Mouse (Mus musculus): Measurements from ENCODE around the gene Elp6. TPM values are rescaled to one million over a fixed set of nuclear protein-coding genes. Genes with fewer than 3 reads are reported as not detected.
A peak's percentile ranks its signal among the peaks of the same experiment; 100 is the strongest.

Gene Elp6
- polyA plus RNA-seq, 1 experiment from 2014 or later, result 24.1 TPM

- Histone ChIP-seq H3K4me1 (replicated peaks; ENCODE audit: control insufficient read depth, insufficient read depth, low read length) (peaks cover 9% of the 10 kb centered on the region), H3K9ac (ENCODE audit: low read length) (no peak overlapping the region), H3K27me3 (ENCODE audit: control insufficient read depth, insufficient read depth, low read depth, low read length) (no peaks in the 10 kb centered on the region), H3K4me2 (ENCODE audit: low read depth, low read length) (no peak overlapping the region), H3K36me3 (ENCODE audit: control insufficient read depth, insufficient read depth, low read length) (no peaks in the 10 kb centered on the region), H3K27ac (ENCODE audit: low read length) (peak overlapping the region; percentile 3; the same call in 1 of the 2 replicates), H3K4me3 (ENCODE audit: low read length) (no peak overlapping the region), H3K9me3 (ENCODE audit: control insufficient read depth, low read length) (no peaks in the 10 kb centered on the region)
- ATAC-seq (ENCODE audit: low read depth), result peak; percentile 75
- 42% methylated on average over 7 of the region's 7 CpGs for WGBS
These were observed 40.2 kb downstream of the Elp6 start for GRCm38 (mm10) chr9:110345057-110345739.

- H3K36me3 ChIP-seq (ENCODE audit: control insufficient read depth, insufficient read depth, low read length), result no peaks in the 10 kb centered on the region; the same call in 1 of the 2 replicates
- no peaks in the 10 kb centered on the region for H3K27me3 ChIP-seq (ENCODE audit: control insufficient read depth, insufficient read depth, low read depth, low read length)
- WGBS, result 56% methylated on average over 4 of the region's 4 CpGs
- H3K4me1 ChIP-seq (replicated peaks; ENCODE audit: control insufficient read depth, insufficient read depth, low read length), result peaks cover 9% of the 10 kb centered on the region
- no peak overlapping the region for H3K9ac ChIP-seq (ENCODE audit: low read length)
- no peak overlapping the region for H3K4me2 ChIP-seq (ENCODE audit: low read depth, low read length)
- 0 out of 2 replicates have a peak, but pooled peaks have one; percentile 52 for ATAC-seq (ENCODE audit: low read depth)
- H3K9me3 ChIP-seq (ENCODE audit: control insufficient read depth, low read length), result no peaks in the 10 kb centered on the region
- no peak overlapping the region for H3K27ac ChIP-seq (ENCODE audit: low read length)
- H3K4me3 ChIP-seq (ENCODE audit: low read length), result no peak overlapping the region
These were observed 43.9 kb downstream of the Elp6 start for GRCm38 (mm10) chr9:110348899-110349298.

- H3K9ac ChIP-seq (ENCODE audit: low read length), result no peak overlapping the region
- ATAC-seq (ENCODE audit: low read depth), result no peak
- no peaks in the 10 kb centered on the region for H3K27me3 ChIP-seq (ENCODE audit: control insufficient read depth, insufficient read depth, low read depth, low read length)
- H3K9me3 ChIP-seq (ENCODE audit: control insufficient read depth, low read length), result no peaks in the 10 kb centered on the region
- no peak overlapping the region for H3K4me2 ChIP-seq (ENCODE audit: low read depth, low read length)
- WGBS, result 83% methylated on average over 5 of the region's 5 CpGs
- no peaks in the 10 kb centered on the region; the same call in 1 of the 2 replicates for H3K36me3 ChIP-seq (ENCODE audit: control insufficient read depth, insufficient read depth, low read length)
- peaks cover 2% of the 10 kb centered on the region; the same call in 1 of the 2 replicates for H3K4me1 ChIP-seq (replicated peaks; ENCODE audit: control insufficient read depth, insufficient read depth, low read length)
- no peak overlapping the region for H3K27ac ChIP-seq (ENCODE audit: low read length)
- H3K4me3 ChIP-seq (ENCODE audit: low read length), result no peak overlapping the region
These were observed 45.2 kb downstream of the Elp6 start for GRCm38 (mm10) chr9:110350188-110350587.

GRCm38 (mm10) chr9:110350612-110351011 lies 45.6 kb downstream of the Elp6 start:
- Histone ChIP-seq H3K27ac (ENCODE audit: low read length) (no peak overlapping the region), H3K36me3 (ENCODE audit: control insufficient read depth, insufficient read depth, low read length) (no peaks in the 10 kb centered on the region; the same call in 1 of the 2 replicates), H3K9me3 (ENCODE audit: control insufficient read depth, low read length) (no peaks in the 10 kb centered on the region), H3K27me3 (ENCODE audit: control insufficient read depth, insufficient read depth, low read depth, low read length) (no peaks in the 10 kb centered on the region), H3K4me3 (ENCODE audit: low read length) (no peak overlapping the region), H3K4me2 (ENCODE audit: low read depth, low read length) (no peak overlapping the region), H3K9ac (ENCODE audit: low read length) (no peak overlapping the region), H3K4me1 (replicated peaks; ENCODE audit: control insufficient read depth, insufficient read depth, low read length) (no peaks in the 10 kb centered on the region)
- ATAC-seq (ENCODE audit: low read depth), result no peak
- WGBS, result 78% methylated on average over 5 of the region's 5 CpGs

GRCm38 (mm10) chr9:110351350-110351749 lies 46.4 kb downstream of the Elp6 start:
- Histone ChIP-seq H3K4me1 (replicated peaks; ENCODE audit: control insufficient read depth, insufficient read depth, low read length) (no peaks in the 10 kb centered on the region), H3K27ac (ENCODE audit: low read length) (no peak overlapping the region), H3K4me3 (ENCODE audit: low read length) (no peak overlapping the region), H3K27me3 (ENCODE audit: control insufficient read depth, insufficient read depth, low read depth, low read length) (no peaks in the 10 kb centered on the region), H3K4me2 (ENCODE audit: low read depth, low read length) (no peak overlapping the region), H3K9me3 (ENCODE audit: control insufficient read depth, low read length) (no peaks in the 10 kb centered on the region), H3K36me3 (ENCODE audit: control insufficient read depth, insufficient read depth, low read length) (no peaks in the 10 kb centered on the region; the same call in 1 of the 2 replicates), H3K9ac (ENCODE audit: low read length) (no peak overlapping the region)
- no peak for ATAC-seq (ENCODE audit: low read depth)
- WGBS, result 82% methylated on average over 2 of the region's 2 CpGs

GRCm38 (mm10) chr9:110351932-110352632 lies 47.1 kb downstream of the Elp6 start:
- H3K9me3 ChIP-seq (ENCODE audit: control insufficient read depth, low read length), result no peaks in the 10 kb centered on the region
- ATAC-seq (ENCODE audit: low read depth), result no peak
- H3K36me3 ChIP-seq (ENCODE audit: control insufficient read depth, insufficient read depth, low read length), result no peaks in the 10 kb centered on the region; the same call in 1 of the 2 replicates
- 85% methylated on average over 8 of the region's 8 CpGs for WGBS
- H3K27me3 ChIP-seq (ENCODE audit: control insufficient read depth, insufficient read depth, low read depth, low read length), result no peaks in the 10 kb centered on the region
- no peak overlapping the region for H3K9ac ChIP-seq (ENCODE audit: low read length)
- H3K4me3 ChIP-seq (ENCODE audit: low read length), result no peak overlapping the region
- H3K4me2 ChIP-seq (ENCODE audit: low read depth, low read length), result no peak overlapping the region
- H3K4me1 ChIP-seq (replicated peaks; ENCODE audit: control insufficient read depth, insufficient read depth, low read length), result no peaks in the 10 kb centered on the region
- H3K27ac ChIP-seq (ENCODE audit: low read length), result no peak overlapping the region

- Histone ChIP-seq H3K4me3 (ENCODE audit: low read length) (no peak overlapping the region), H3K4me2 (ENCODE audit: low read depth, low read length) (no peak overlapping the region), H3K36me3 (ENCODE audit: control insufficient read depth, insufficient read depth, low read length) (no peaks in the 10 kb centered on the region; the same call in 1 of the 2 replicates), H3K27ac (ENCODE audit: low read length) (no peak overlapping the region), H3K4me1 (replicated peaks; ENCODE audit: control insufficient read depth, insufficient read depth, low read length) (no peaks in the 10 kb centered on the region), H3K9me3 (ENCODE audit: control insufficient read depth, low read length) (no peaks in the 10 kb centered on the region), H3K9ac (ENCODE audit: low read length) (no peak overlapping the region), H3K27me3 (ENCODE audit: control insufficient read depth, insufficient read depth, low read depth, low read length) (no peaks in the 10 kb centered on the region)
- WGBS, result 75% methylated on average over 2 of the region's 2 CpGs
- ATAC-seq (ENCODE audit: low read depth), result no peak
These were observed 53.4 kb downstream of the Elp6 start for GRCm38 (mm10) chr9:110358341-110358740.

- no peak overlapping the region for H3K27ac ChIP-seq (ENCODE audit: low read length)
- no peaks in the 10 kb centered on the region for H3K36me3 ChIP-seq (ENCODE audit: control insufficient read depth, insufficient read depth, low read length)
- no peak for ATAC-seq (ENCODE audit: low read depth)
- H3K4me2 ChIP-seq (ENCODE audit: low read depth, low read length), result no peak overlapping the region
- H3K9ac ChIP-seq (ENCODE audit: low read length), result no peak overlapping the region
- no peaks in the 10 kb centered on the region for H3K9me3 ChIP-seq (ENCODE audit: control insufficient read depth, low read length)
- H3K27me3 ChIP-seq (ENCODE audit: control insufficient read depth, insufficient read depth, low read depth, low read length), result no peaks in the 10 kb centered on the region
- no peaks in the 10 kb centered on the region for H3K4me1 ChIP-seq (replicated peaks; ENCODE audit: control insufficient read depth, insufficient read depth, low read length)
- no peak overlapping the region for H3K4me3 ChIP-seq (ENCODE audit: low read length)
- 39% methylated on average over 12 of the region's 12 CpGs for WGBS
These were observed 56.3 kb downstream of the Elp6 start for GRCm38 (mm10) chr9:110361299-110361698.

GRCm38 (mm10) chr9:110362337-110362736 lies 57.4 kb downstream of the Elp6 start:
- H3K9ac ChIP-seq (ENCODE audit: low read length), result no peak overlapping the region
- no peaks in the 10 kb centered on the region for H3K9me3 ChIP-seq (ENCODE audit: control insufficient read depth, low read length)
- H3K4me3 ChIP-seq (ENCODE audit: low read length), result no peak overlapping the region
- H3K4me1 ChIP-seq (replicated peaks; ENCODE audit: control insufficient read depth, insufficient read depth, low read length), result no peaks in the 10 kb centered on the region
- no peak for ATAC-seq (ENCODE audit: low read depth)
- no peak overlapping the region for H3K4me2 ChIP-seq (ENCODE audit: low read depth, low read length)
- no peak overlapping the region for H3K27ac ChIP-seq (ENCODE audit: low read length)
- no peaks in the 10 kb centered on the region for H3K36me3 ChIP-seq (ENCODE audit: control insufficient read depth, insufficient read depth, low read length)
- WGBS, result 74% methylated on average over 10 of the region's 10 CpGs
- no peaks in the 10 kb centered on the region for H3K27me3 ChIP-seq (ENCODE audit: control insufficient read depth, insufficient read depth, low read depth, low read length)
